Mouse (Mus musculus): ENCODE measurements at regions not wholly inside any gene's neighbourhood (a gene's known extent, or its start where the extent isn't known, plus 50 kb on each side); places are given as distances from the start of the nearest gene placed in this dataset.

- DNase-seq (ENCODE audit: extremely low spot score in 1 of 2, low spot score in 1 of 2) = no peak
Observed at GRCm38 (mm10) chr12:29106893-29107719, 355.5 kb downstream of the Eipr1 start.

GRCm38 (mm10) chr12:29107720-29108051 lies 356.1 kb downstream of the Eipr1 start:
- no peak for DNase-seq (ENCODE audit: extremely low spot score in 1 of 2, low spot score in 1 of 2)

GRCm38 (mm10) chr12:29118336-29118735 lies 366.7 kb downstream of the Eipr1 start:
- no peak for DNase-seq (ENCODE audit: extremely low spot score in 1 of 2, low spot score in 1 of 2)

- DNase-seq (ENCODE audit: extremely low spot score in 1 of 2, low spot score in 1 of 2) = no peak
Observed at GRCm38 (mm10) chr12:29121159-29121558, 369.6 kb downstream of the Eipr1 start.

GRCm38 (mm10) chr12:29122931-29123330 lies 371.3 kb downstream of the Eipr1 start:
- DNase-seq (ENCODE audit: extremely low spot score in 1 of 2, low spot score in 1 of 2) = no peak

GRCm38 (mm10) chr12:29124079-29124668 lies 372.6 kb downstream of the Eipr1 start:
- no peak for DNase-seq (ENCODE audit: extremely low spot score in 1 of 2, low spot score in 1 of 2)

GRCm38 (mm10) chr12:29128844-29129243 lies 377.2 kb downstream of the Eipr1 start:
- peak in 1 of 2 experiments; percentile 75 for DNase-seq (ENCODE audit: extremely low spot score in 1 of 2, low spot score in 1 of 2)

GRCm38 (mm10) chr12:29129331-29129730 lies 377.7 kb downstream of the Eipr1 start:
- peak in 1 of 2 experiments; percentile 47 for DNase-seq (ENCODE audit: extremely low spot score in 1 of 2, low spot score in 1 of 2)

- DNase-seq (ENCODE audit: extremely low spot score in 1 of 2, low spot score in 1 of 2) = no peak
Observed at GRCm38 (mm10) chr12:29134326-29134725, 382.7 kb downstream of the Eipr1 start.

GRCm38 (mm10) chr12:29136850-29137268 lies 385.3 kb downstream of the Eipr1 start:
- DNase-seq (ENCODE audit: extremely low spot score in 1 of 2, low spot score in 1 of 2) = peak in 1 of 2 experiments; percentile 69

GRCm38 (mm10) chr12:29137455-29137854 lies 385.9 kb downstream of the Eipr1 start:
- DNase-seq (ENCODE audit: extremely low spot score in 1 of 2, low spot score in 1 of 2) = no peak

GRCm38 (mm10) chr12:29140576-29140975 lies 387.6 kb upstream of the Myt1l start:
- DNase-seq (ENCODE audit: extremely low spot score in 1 of 2, low spot score in 1 of 2) = no peak

GRCm38 (mm10) chr12:29141132-29141531 lies 387.1 kb upstream of the Myt1l start:
- DNase-seq (ENCODE audit: extremely low spot score in 1 of 2, low spot score in 1 of 2) = peak; percentile 71 to 79

- DNase-seq (ENCODE audit: extremely low spot score in 1 of 2, low spot score in 1 of 2) = peak in 1 of 2 experiments; percentile 35
Observed at GRCm38 (mm10) chr12:29141855-29142254, 386.3 kb upstream of the Myt1l start.

- DNase-seq (ENCODE audit: extremely low spot score in 1 of 2, low spot score in 1 of 2) = peak; percentile 83 to 90
Observed at GRCm38 (mm10) chr12:29143297-29143696, 384.9 kb upstream of the Myt1l start.

- no peak for DNase-seq (ENCODE audit: extremely low spot score in 1 of 2, low spot score in 1 of 2)
Observed at GRCm38 (mm10) chr12:29160920-29161319, 367.3 kb upstream of the Myt1l start.

- DNase-seq (ENCODE audit: extremely low spot score in 1 of 2, low spot score in 1 of 2) = no peak
Observed at GRCm38 (mm10) chr12:29161546-29161945, 366.6 kb upstream of the Myt1l start.

- no peak for DNase-seq (ENCODE audit: extremely low spot score in 1 of 2, low spot score in 1 of 2)
Observed at GRCm38 (mm10) chr12:29164701-29165100, 363.5 kb upstream of the Myt1l start.

GRCm38 (mm10) chr12:29166316-29166715 lies 361.9 kb upstream of the Myt1l start:
- DNase-seq (ENCODE audit: extremely low spot score in 1 of 2, low spot score in 1 of 2) = no peak

- peak in 1 of 2 experiments; percentile 33 for DNase-seq (ENCODE audit: extremely low spot score in 1 of 2, low spot score in 1 of 2)
Observed at GRCm38 (mm10) chr12:29167922-29168321, 360.3 kb upstream of the Myt1l start.

GRCm38 (mm10) chr12:29175698-29176440 lies 352.3 kb upstream of the Myt1l start:
- no peak for DNase-seq (ENCODE audit: extremely low spot score in 1 of 2, low spot score in 1 of 2)
